Mouse (Mus musculus) thymus, adult 2 months (tissue): Measurements from ENCODE around the gene Slc2a9. TPM values are rescaled to one million over a fixed set of nuclear protein-coding genes. Genes with fewer than 3 reads are reported as not detected.

Experiments
- DNase-seq: peaks from one replicate; pipeline ENCODE4 v3.0.0; 2021
- H3K27ac ChIP-seq: fragments of 200-500 bp; 2 replicates; pipeline ENCODE4 v1.5.1; 2012; ENCODE audit warnings: low read length, control low read depth; ENCODE audit not compliant: control insufficient read depth, insufficient read depth
- H3K27me3 ChIP-seq: fragments of 200-500 bp; 2 replicates; pipeline ENCODE4 v1.6.1; 2012; ENCODE audit warnings: mild to moderate bottlenecking, low read length, moderate library complexity, mixed read lengths; ENCODE audit not compliant: control insufficient read depth, insufficient read depth
- H3K36me3 ChIP-seq: fragments of 200-500 bp; 2 replicates; pipeline ENCODE4 v1.6.1; 2012; ENCODE audit warnings: mild to moderate bottlenecking, low read length, moderate library complexity; ENCODE audit not compliant: control insufficient read depth, insufficient read depth
- H3K4me1 ChIP-seq: fragments of 200-500 bp; replicated peaks from 2 replicates; pipeline ENCODE4 v1.6.1; 2012; ENCODE audit warnings: low read length; ENCODE audit not compliant: control insufficient read depth, insufficient read depth
- H3K4me3 ChIP-seq: fragments of 200-500 bp; 2 replicates; pipeline ENCODE4 v1.5.1; 2012; ENCODE audit warnings: mild to moderate bottlenecking, low read length, control low read depth, moderate library complexity; ENCODE audit not compliant: control insufficient read depth, insufficient read depth
- CTCF ChIP-seq: fragments of 200-500 bp; IDR thresholded peaks from 2 replicates; pipeline ENCODE4 v1.5.1; 2012; ENCODE audit warnings: mild to moderate bottlenecking, control low read depth, low read length, moderate library complexity, borderline replicate concordance; ENCODE audit not compliant: control insufficient read depth, poor library complexity, insufficient read depth; ENCODE audit errors: extremely low read depth
- POLR2A ChIP-seq: fragments of 200-500 bp; IDR thresholded peaks from 2 replicates; pipeline ENCODE4 v1.6.1; 2012; ENCODE audit warnings: mild to moderate bottlenecking, low read length, control low read depth, moderate library complexity; ENCODE audit not compliant: control insufficient read depth, poor library complexity, insufficient read depth; ENCODE audit errors: extremely low read depth
- WGBS: fragments of 180-500 bp; shearing (Covaris S2); methylation state at CpG from one replicate; pipeline ENCODE4 v1.1.7; 2018; 5-methylcytosine and 5-hydroxymethylcytosine counted together
- polyA plus RNA-seq: library from polyadenylated mRNA; depleted of rRNA; stranded (reverse); fragments of >200 nt; gene quantifications from 2 replicates; pipeline ENCODE4 v1.2.3, GENCODE M21; 2012

Gene Slc2a9
- polyA plus RNA-seq, 1 experiment: 9.0 TPM

- Histone ChIP-seq H3K4me1 (no peaks in the 10 kb centered on the region), H3K36me3 (no peaks in the 10 kb centered on the region), H3K27me3 (no peaks in the 10 kb centered on the region), H3K27ac (no peak overlapping the region), H3K4me3 (no peak overlapping the region)
- DNase-seq: no peak
- WGBS: 98% methylated on average over 3 of the region's 3 CpGs
- TF ChIP-seq POLR2A (no peak), CTCF (no peak)
Observed at GRCm38 (mm10) chr5:38450936-38451335, 52.0 kb downstream of the Slc2a9 start.

- H3K36me3 ChIP-seq: no peaks in the 10 kb centered on the region
- TF ChIP-seq POLR2A (no peak), CTCF (no peak)
Observed at GRCm38 (mm10) chr5:38449607-38450006, 53.3 kb downstream of the Slc2a9 start.

GRCm38 (mm10) chr5:38448121-38448520, 54.8 kb downstream of the Slc2a9 start:
- WGBS: 98% methylated on average over 3 of the region's 3 CpGs
- Histone ChIP-seq H3K27me3 (no peaks in the 10 kb centered on the region), H3K27ac (no peak overlapping the region), H3K4me1 (no peaks in the 10 kb centered on the region), H3K4me3 (no peak overlapping the region), H3K36me3 (no peaks in the 10 kb centered on the region)
- no peak for DNase-seq
- TF ChIP-seq CTCF (no peak), POLR2A (no peak)

More at GRCm38 (mm10) chr5:38449607-38450006, 53.3 kb downstream of the Slc2a9 start:
- Histone ChIP-seq H3K27me3 (no peaks in the 10 kb centered on the region), H3K4me1 (no peaks in the 10 kb centered on the region), H3K4me3 (no peak overlapping the region), H3K27ac (no peak overlapping the region)
- WGBS: 94% methylated on average over 8 of the region's 8 CpGs
- DNase-seq: no peak

GRCm38 (mm10) chr5:38446316-38446975, 56.5 kb downstream of the Slc2a9 start:
- no peaks in the 10 kb centered on the region for H3K27me3 ChIP-seq
- 82% methylated on average over 14 of the region's 14 CpGs for WGBS
- no peak overlapping the region for H3K4me3 ChIP-seq
- DNase-seq: no peak
- TF ChIP-seq POLR2A (no peak), CTCF (no peak)
- no peaks in the 10 kb centered on the region for H3K36me3 ChIP-seq
- no peaks in the 10 kb centered on the region for H3K4me1 ChIP-seq
- H3K27ac ChIP-seq: no peak overlapping the region

GRCm38 (mm10) chr5:38441088-38441839, 61.7 kb downstream of the Slc2a9 start:
- TF ChIP-seq POLR2A (no peak), CTCF (no peak)
- Histone ChIP-seq H3K36me3 (no peaks in the 10 kb centered on the region), H3K4me3 (no peak overlapping the region), H3K4me1 (no peaks in the 10 kb centered on the region), H3K27ac (no peak overlapping the region), H3K27me3 (no peaks in the 10 kb centered on the region)
- no peak for DNase-seq
- 93% methylated on average over 10 of the region's 10 CpGs for WGBS

GRCm38 (mm10) chr5:38440252-38441005, 62.5 kb downstream of the Slc2a9 start:
- Histone ChIP-seq H3K36me3 (no peaks in the 10 kb centered on the region), H3K27me3 (no peaks in the 10 kb centered on the region), H3K4me1 (no peaks in the 10 kb centered on the region), H3K4me3 (no peak overlapping the region), H3K27ac (no peak overlapping the region)
- TF ChIP-seq CTCF (no peak), POLR2A (no peak)
- DNase-seq: no peak
- 96% methylated on average over 9 of the region's 9 CpGs for WGBS
